Comparison of ENCODE assay signal across 22 mouse cellular contexts in genomic region chr2:114301746-114302145, GRCm38 (mm10).
DNase-seq lines count a peak whose midpoint lies in the region; TF ChIP-seq lines count a peak whose summit lies in the region.
"Had no signal": no experiment of that assay in that cellular context is flagged by ENCODE, and none has a peak within 500 bp of the region (broad histone marks: within the 10 kb centered on the region; RNA-seq: fewer than 3 reads in every experiment).

No protein-coding gene starts in this region.

- no peaks in the 10 kb centered on the region for H3K79me2 ChIP-seq in heart, adult 2 months (replicated peaks; ENCODE audit: control insufficient read depth, insufficient read depth, low read length)

- H3K4me3 ChIP-seq in heart, adult 2 months: no peak overlapping the region
- H3K4me3 ChIP-seq: forebrain, embryonic 10.5 days; forebrain, embryonic 13.5 days; gastrocnemius, adult 2 months; heart, embryonic 12.5 days; heart, embryonic 15.5 days; hindbrain, embryonic 10.5 days; hindbrain, embryonic 13.5 days had no signal

- no peak for TF ChIP-seq EP300 in heart, adult 2 months (IDR thresholded peaks at IDR 0.05; ENCODE audit: insufficient read depth, low read depth, low read length)

- no peak for TF ChIP-seq CTCF in heart, adult 2 months (IDR thresholded peaks at IDR 0.05)

- DNase-seq in kidney, adult 9 months: peak; percentile 1
- no peak for DNase-seq in kidney, adult 11 months
- DNase-seq in urinary bladder, postnatal 14 days (ENCODE audit: low spot score): peak; percentile 14
- no peak for DNase-seq in urinary bladder, adult 18-20 months (ENCODE audit: low spot score in 2 of 2)
- DNase-seq in kidney, postnatal 14 days: peak; percentile 14
- DNase-seq in spleen, adult 12 weeks (ENCODE audit: low spot score): no peak
- DNase-seq in heart, adult 2 months: no peak
- DNase-seq: adrenal gland, adult 2 months; adrenal gland, postnatal 14 days; cerebellum, adult 11 months; cerebellum, adult 8-10 months; cerebellum, postnatal 14 days; gastrocnemius, adult 2 months; gastrocnemius, postnatal 14 days; heart, postnatal 10 days; heart, postnatal 36 days had no signal

- 58% methylated on average over 3 of the region's 3 CpGs for WGBS in heart, adult 2 months

- no peaks in the 10 kb centered on the region for H3K4me1 ChIP-seq in heart, adult 2 months (ENCODE audit: control insufficient read depth, insufficient read depth, low read length)
- H3K4me1 ChIP-seq: forebrain, embryonic 10.5 days; forebrain, embryonic 13.5 days; heart, embryonic 12.5 days; heart, embryonic 15.5 days; hindbrain, embryonic 10.5 days; hindbrain, embryonic 13.5 days had no signal

- TF ChIP-seq POLR2A in heart, adult 2 months (IDR thresholded peaks at IDR 0.05; ENCODE audit: insufficient read depth, low read depth, low read length): no peak

- H3K27ac ChIP-seq in heart, adult 2 months: no peak overlapping the region
- H3K27ac ChIP-seq: forebrain, embryonic 10.5 days; forebrain, embryonic 13.5 days; gastrocnemius, adult 2 months; heart, embryonic 15.5 days; hindbrain, embryonic 10.5 days; hindbrain, embryonic 13.5 days had no signal

- no peaks in the 10 kb centered on the region for H3K36me3 ChIP-seq in heart, adult 2 months (ENCODE audit: control insufficient read depth, insufficient read depth, low read length)
- H3K36me3 ChIP-seq: forebrain, embryonic 10.5 days; heart, embryonic 12.5 days; heart, embryonic 15.5 days; hindbrain, embryonic 10.5 days; hindbrain, embryonic 13.5 days had no signal

- H3K27me3 ChIP-seq in heart, adult 2 months (ENCODE audit: control insufficient read depth, insufficient read depth, low read length): no peaks in the 10 kb centered on the region
- H3K27me3 ChIP-seq: forebrain, embryonic 13.5 days; heart, embryonic 12.5 days; heart, embryonic 15.5 days; hindbrain, embryonic 13.5 days had no signal

- no peak overlapping the region for H3K9ac ChIP-seq in heart, adult 2 months (ENCODE audit: low read depth, low read length)
- H3K9ac ChIP-seq: forebrain, embryonic 13.5 days; heart, embryonic 12.5 days; heart, embryonic 15.5 days; hindbrain, embryonic 13.5 days had no signal

- intact Hi-C loops in heart, adult 2 months (cut with DNase I): no loop called here

Comparison
In these comparisons a context has a peak if more than half of its experiments do, and no peak if none do; other contexts are left out.
1. DNase-seq: peak in kidney, adult 9 months (single experiment), urinary bladder, postnatal 14 days (single experiment) and kidney, postnatal 14 days (single experiment); none in kidney, adult 11 months (single experiment), urinary bladder, adult 18-20 months (0 of 2), spleen, adult 12 weeks (single experiment) and heart, adult 2 months (0 of 2).